10 mouse cellular contexts compared by ENCODE assay signal in the genomic region with DNA sequence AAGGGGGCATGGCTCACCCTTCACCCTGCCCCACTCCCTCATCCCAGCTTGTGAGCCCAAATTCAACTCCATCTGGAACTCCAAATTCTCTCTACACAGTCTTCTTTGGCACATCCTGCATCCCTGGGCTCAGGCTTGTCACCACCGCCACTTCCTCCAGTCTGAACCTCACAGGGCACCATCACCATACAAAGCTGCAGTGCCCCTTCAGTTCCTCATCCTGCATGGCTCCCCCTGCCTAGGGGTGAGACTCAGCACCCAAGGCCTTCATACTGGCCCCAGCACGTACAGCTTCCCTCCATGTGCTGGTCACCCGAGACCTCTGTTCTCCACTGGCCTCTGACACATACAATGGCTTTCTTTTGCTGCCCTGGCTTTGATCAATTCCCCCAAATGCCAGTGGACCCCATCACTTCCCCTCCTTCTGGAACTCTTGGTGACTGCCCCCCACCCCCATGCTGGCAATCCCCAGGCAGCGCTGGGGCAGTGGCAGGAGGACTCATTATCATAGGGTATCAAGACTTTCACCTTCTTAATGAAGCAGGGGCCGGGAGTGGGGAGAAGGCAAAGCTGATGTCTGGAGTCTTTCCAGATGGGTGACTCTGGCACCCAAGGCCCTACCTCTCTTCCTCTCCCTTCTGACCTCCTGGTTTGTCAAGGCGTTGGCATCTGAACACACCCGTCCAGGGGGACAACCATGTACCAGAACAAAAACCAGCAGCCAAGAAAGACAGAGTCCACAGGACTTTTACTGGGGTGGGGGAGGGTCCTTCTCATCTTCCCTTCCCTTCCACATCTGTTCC. TPM values are rescaled to one million over a fixed set of nuclear protein-coding genes. Genes with fewer than 3 reads are reported as not detected.
DNase-seq lines count a peak whose midpoint lies in the region; ATAC-seq lines count a peak whose summit lies in the region.
"Had no signal": no experiment of that assay in that cellular context is flagged by ENCODE, and none has a peak within 500 bp of the region (broad histone marks: within the 10 kb centered on the region; RNA-seq: fewer than 3 reads in every experiment).

No protein-coding gene starts in this region.

- H3K36me3 ChIP-seq in forebrain, embryonic 10.5 days (replicated peaks): peaks cover 99% of the 10 kb centered on the region
- no peaks in the 10 kb centered on the region for H3K36me3 ChIP-seq in forebrain, embryonic 15.5 days
- peaks cover 60% of the 10 kb centered on the region for H3K36me3 ChIP-seq in kidney, embryonic 15.5 days
- H3K36me3 ChIP-seq in embryonic facial prominence, embryonic 14.5 days (ENCODE audit: control insufficient read depth, insufficient read depth, low read length): peaks cover 37% of the 10 kb centered on the region
- peaks cover 6% of the 10 kb centered on the region; the same call in 1 of the 2 replicates for H3K36me3 ChIP-seq in liver, embryonic 12.5 days
- H3K36me3 ChIP-seq: hindbrain, embryonic 15.5 days had no signal

- no peak for ATAC-seq in forebrain, embryonic 15.5 days (replicated peaks)
- ATAC-seq in kidney, embryonic 15.5 days (replicated peaks; ENCODE audit: low FRiP score): peak; percentile 37; the same call in 1 of the 2 replicates
- no peak; the same call in 1 of the 2 replicates for ATAC-seq in embryonic facial prominence, embryonic 14.5 days (ENCODE audit: low read depth)
- no peak for ATAC-seq in liver, embryonic 12.5 days

- peaks cover 79% of the 10 kb centered on the region for H3K4me1 ChIP-seq in forebrain, embryonic 10.5 days
- H3K4me1 ChIP-seq in forebrain, embryonic 15.5 days: peaks cover 37% of the 10 kb centered on the region
- H3K4me1 ChIP-seq in kidney, embryonic 15.5 days: peaks cover 97% of the 10 kb centered on the region
- H3K4me1 ChIP-seq in embryonic facial prominence, embryonic 14.5 days (ENCODE audit: control insufficient read depth, insufficient read depth, low read length): peaks cover 46% of the 10 kb centered on the region
- H3K4me1 ChIP-seq in liver, embryonic 12.5 days: peaks cover 33% of the 10 kb centered on the region

- no peaks in the 10 kb centered on the region for H3K27me3 ChIP-seq in forebrain, embryonic 10.5 days (ENCODE audit: poor library complexity, severe bottlenecking)
- H3K27me3 ChIP-seq in forebrain, embryonic 15.5 days: no peaks in the 10 kb centered on the region
- H3K27me3 ChIP-seq in kidney, embryonic 15.5 days: no peaks in the 10 kb centered on the region
- H3K27me3 ChIP-seq in embryonic facial prominence, embryonic 14.5 days (replicated peaks; ENCODE audit: control insufficient read depth, insufficient read depth, low read length): no peaks in the 10 kb centered on the region
- peaks cover 10% of the 10 kb centered on the region; the same call in 1 of the 2 replicates for H3K27me3 ChIP-seq in liver, embryonic 12.5 days (replicated peaks)
- H3K27me3 ChIP-seq: hindbrain, embryonic 15.5 days had no signal

- H3K4me2 ChIP-seq in forebrain, embryonic 15.5 days (replicated peaks): no peak overlapping the region
- H3K4me2 ChIP-seq in kidney, embryonic 15.5 days: peak overlapping the region; percentile 42
- no peak overlapping the region for H3K4me2 ChIP-seq in embryonic facial prominence, embryonic 14.5 days (ENCODE audit: low read depth, low read length)
- H3K4me2 ChIP-seq in liver, embryonic 12.5 days: no peak overlapping the region
- H3K4me2 ChIP-seq: hindbrain, embryonic 15.5 days had no signal

- no peak for DNase-seq in forebrain, embryonic 10.5 days (ENCODE audit: extremely low spot score, low spot score)
- DNase-seq in kidney, postnatal 4 days: no peak
- DNase-seq in embryonic facial prominence, embryonic 14.5 days (ENCODE audit: low spot score): no peak
- DNase-seq in spleen, postnatal 10 days (ENCODE audit: low spot score in 2 of 2): no peak
- no peak for DNase-seq in spleen, postnatal 36 days (ENCODE audit: low spot score in 2 of 2)
- DNase-seq: left cerebral cortex, postnatal 4 days had no signal

- peak overlapping the region; percentile 78 for H3K27ac ChIP-seq in forebrain, embryonic 10.5 days
- H3K27ac ChIP-seq in forebrain, embryonic 15.5 days (replicated peaks): no peak overlapping the region
- H3K27ac ChIP-seq in kidney, embryonic 15.5 days: peak overlapping the region; percentile 93
- peak overlapping the region; percentile 65; the same call in 1 of the 2 replicates for H3K27ac ChIP-seq in embryonic facial prominence, embryonic 14.5 days (replicated peaks; ENCODE audit: low read depth, low read length)
- H3K27ac ChIP-seq in liver, embryonic 12.5 days: peak overlapping the region; percentile 15; the same call in 1 of the 2 replicates
- H3K27ac ChIP-seq: hindbrain, embryonic 15.5 days had no signal

- peak overlapping the region; percentile 22; the same call in 1 of the 2 replicates for H3K4me3 ChIP-seq in forebrain, embryonic 10.5 days
- H3K4me3 ChIP-seq in forebrain, embryonic 15.5 days: no peak overlapping the region
- H3K4me3 ChIP-seq in kidney, embryonic 15.5 days (replicated peaks): 0 out of 2 replicates have a peak overlapping the region, but pooled peaks have one; percentile 2
- no peak overlapping the region for H3K4me3 ChIP-seq in embryonic facial prominence, embryonic 14.5 days (ENCODE audit: low read depth, low read length)
- H3K4me3 ChIP-seq in liver, embryonic 12.5 days: no peak overlapping the region
- H3K4me3 ChIP-seq: hindbrain, embryonic 15.5 days had no signal

- H3K9ac ChIP-seq in forebrain, embryonic 15.5 days (replicated peaks): no peak overlapping the region
- no peak overlapping the region for H3K9ac ChIP-seq in kidney, embryonic 15.5 days
- 0 out of 2 replicates have a peak overlapping the region, but pooled peaks have one; percentile 14 for H3K9ac ChIP-seq in embryonic facial prominence, embryonic 14.5 days (ENCODE audit: low read depth, low read length)
- no peak overlapping the region for H3K9ac ChIP-seq in liver, embryonic 12.5 days
- H3K9ac ChIP-seq: hindbrain, embryonic 15.5 days had no signal

- WGBS in forebrain, embryonic 10.5 days: 64% methylated on average over 7 of the region's 7 CpGs
- WGBS in forebrain, embryonic 15.5 days: 57% methylated on average over 7 of the region's 7 CpGs
- 22% methylated on average over 7 of the region's 7 CpGs for WGBS in kidney, embryonic 15.5 days
- WGBS in embryonic facial prominence, embryonic 14.5 days: 40% methylated on average over 7 of the region's 7 CpGs
- WGBS in liver, embryonic 12.5 days (ENCODE audit: insufficient replicate concordance): 55% methylated on average over 7 of the region's 7 CpGs

- no peaks in the 10 kb centered on the region for H3K9me3 ChIP-seq in forebrain, embryonic 10.5 days
- no peaks in the 10 kb centered on the region for H3K9me3 ChIP-seq in forebrain, embryonic 15.5 days
- no peaks in the 10 kb centered on the region for H3K9me3 ChIP-seq in kidney, embryonic 15.5 days (replicated peaks)
- no peaks in the 10 kb centered on the region for H3K9me3 ChIP-seq in embryonic facial prominence, embryonic 14.5 days (ENCODE audit: control insufficient read depth, low read length)
- no peaks in the 10 kb centered on the region for H3K9me3 ChIP-seq in liver, embryonic 12.5 days (replicated peaks)
- H3K9me3 ChIP-seq: hindbrain, embryonic 15.5 days had no signal

RNA-seq across cellular contexts. Expression of a gene that starts 12.7 kb away (rescaled TPM):
- polyA plus RNA-seq in forebrain, embryonic 10.5 days (2016; fragmentation: Nextera tagmentation; extraction: Ambion mirVana): 6.5 TPM in 2 replicates
- 7.3 and 7.6 TPM in 2 replicates for polyA plus RNA-seq in forebrain, embryonic 15.5 days (2015; fragmentation: Nextera tagmentation; extraction: Ambion mirVana)
- polyA plus RNA-seq in kidney, embryonic 15.5 days (2015; fragmentation: Nextera tagmentation; extraction: Ambion mirVana): 9.1 and 12.2 TPM in 2 replicates
- polyA plus RNA-seq in embryonic facial prominence, embryonic 14.5 days (2014; fragmentation: Nextera tagmentation; extraction: Ambion mirVana): 16.3 and 16.8 TPM in 2 replicates
- 1.7 and 2.2 TPM in 2 replicates for polyA plus RNA-seq in liver, embryonic 12.5 days (2016; fragmentation: Nextera tagmentation; extraction: Ambion mirVana)

RNA-seq across cellular contexts. Expression of a gene that starts 55.2 kb away (rescaled TPM):
- 1.5 and 2.0 TPM in 2 replicates for polyA plus RNA-seq in forebrain, embryonic 10.5 days (2016; fragmentation: Nextera tagmentation; extraction: Ambion mirVana)
- 2.2 and 2.7 TPM in 2 replicates for polyA plus RNA-seq in forebrain, embryonic 15.5 days (2015; fragmentation: Nextera tagmentation; extraction: Ambion mirVana)
- polyA plus RNA-seq in kidney, embryonic 15.5 days (2015; fragmentation: Nextera tagmentation; extraction: Ambion mirVana): 5.2 TPM in 2 replicates
- polyA plus RNA-seq in embryonic facial prominence, embryonic 14.5 days (2014; fragmentation: Nextera tagmentation; extraction: Ambion mirVana): 6.9 and 7.3 TPM in 2 replicates
- 3.4 and 3.6 TPM in 2 replicates for polyA plus RNA-seq in liver, embryonic 12.5 days (2016; fragmentation: Nextera tagmentation; extraction: Ambion mirVana)

RNA-seq across cellular contexts. Expression of a gene that starts 56.0 kb away (rescaled TPM):
- polyA plus RNA-seq in forebrain, embryonic 10.5 days (2016; fragmentation: Nextera tagmentation; extraction: Ambion mirVana): 5.0 and 5.7 TPM in 2 replicates
- 3.8 and 4.3 TPM in 2 replicates for polyA plus RNA-seq in forebrain, embryonic 15.5 days (2015; fragmentation: Nextera tagmentation; extraction: Ambion mirVana)
- 3.8 and 4.9 TPM in 2 replicates for polyA plus RNA-seq in kidney, embryonic 15.5 days (2015; fragmentation: Nextera tagmentation; extraction: Ambion mirVana)
- polyA plus RNA-seq in embryonic facial prominence, embryonic 14.5 days (2014; fragmentation: Nextera tagmentation; extraction: Ambion mirVana): 4.1 and 4.6 TPM in 2 replicates
- 17.8 and 18.2 TPM in 2 replicates for polyA plus RNA-seq in liver, embryonic 12.5 days (2016; fragmentation: Nextera tagmentation; extraction: Ambion mirVana)

Comparison
In these comparisons a context has a peak if more than half of its experiments do, and no peak if none do; other contexts are left out.
1. H3K4me3 ChIP-seq: peak in forebrain, embryonic 10.5 days (single experiment) and kidney, embryonic 15.5 days (single experiment); none in forebrain, embryonic 15.5 days (single experiment), embryonic facial prominence, embryonic 14.5 days (single experiment) and liver, embryonic 12.5 days (single experiment).